Mouse (Mus musculus) hindbrain, embryonic 14.5 days (tissue): ENCODE measurements around the gene Nr1h2. TPM values are rescaled to one million over a fixed set of nuclear protein-coding genes. Genes with fewer than 3 reads are reported as not detected.

ENCODE experiments used
- ATAC-seq: fragments of 200-750 bp; cut with Nextera tagmentation; 2 replicates; pipeline ENCODE4 v1.8.0; 2017; ENCODE audit warnings: moderate number of reproducible peaks, mild to moderate bottlenecking, moderate TSS enrichment, moderate library complexity; ENCODE audit not compliant: low FRiP score
- DNase-seq: peaks from one replicate; pipeline ENCODE4 v3.0.0-alpha.2; 2015; ENCODE audit warnings: low spot score
- H3K27ac ChIP-seq: fragments of 300-500 bp; sonication (generic); 2 replicates; pipeline ENCODE4 v1.5.1; 2014; ENCODE audit warnings: mild to moderate bottlenecking, moderate library complexity
- H3K27me3 ChIP-seq: fragments of 300-500 bp; sonication (generic); 2 replicates; pipeline ENCODE4 v1.6.1; 2014; ENCODE audit warnings: mild to moderate bottlenecking, low read length, mixed read lengths; ENCODE audit not compliant: control insufficient read depth, insufficient read depth
- H3K36me3 ChIP-seq: fragments of 300-500 bp; sonication (generic); replicated peaks from 2 replicates; pipeline ENCODE4 v1.6.1; 2014; ENCODE audit not compliant: control insufficient read depth, insufficient read depth
- H3K4me1 ChIP-seq: fragments of 300-500 bp; sonication (generic); replicated peaks from 2 replicates; pipeline ENCODE4 v1.6.1; 2014; ENCODE audit warnings: antibody characterized with exemption, low read length, mixed read lengths; ENCODE audit not compliant: control insufficient read depth, insufficient read depth
- H3K4me2 ChIP-seq: fragments of 300-500 bp; sonication (generic); replicated peaks from 2 replicates; pipeline ENCODE4 v1.6.1; 2014; ENCODE audit warnings: mild to moderate bottlenecking, moderate library complexity
- H3K4me3 ChIP-seq: fragments of 300-500 bp; sonication (generic); replicated peaks from 2 replicates; pipeline ENCODE4 v1.5.1; 2014; ENCODE audit warnings: mild to moderate bottlenecking, low read length
- H3K9ac ChIP-seq: fragments of 300-500 bp; sonication (generic); 2 replicates; pipeline ENCODE4 v1.6.1; 2014
- H3K9me3 ChIP-seq: fragments of 300-500 bp; sonication (generic); 2 replicates; pipeline ENCODE4 v1.6.1; 2016; ENCODE audit warnings: low read length; ENCODE audit not compliant: control insufficient read depth
- WGBS: fragments of 180-500 bp; shearing (Covaris S2); extraction: QIAGEN DNeasy Blood & Tissue Kit; methylation state at CpG from one replicate; pipeline ENCODE4 v1.1.7; 2014; 5-methylcytosine and 5-hydroxymethylcytosine counted together
- polyA plus RNA-seq: library from polyadenylated mRNA; unstranded; fragments of >200 nt; fragmentation: Nextera tagmentation; extraction: Ambion mirVana; gene quantifications from 2 replicates; pipeline ENCODE4 v1.2.1, GENCODE M21; 2014

The Nr1h2 gene
- polyA plus RNA-seq, 1 experiment from 2014 or later, result 53.6 TPM

- H3K4me1 ChIP-seq, result peaks cover 47% of the 10 kb centered on the region
- 9% methylated on average over 12 of the region's 12 CpGs for WGBS
- no peak for DNase-seq
These were observed 34.6 kb upstream of the Nr1h2 start for GRCm38 (mm10) chr7:44588338-44588737.

GRCm38 (mm10) chr7:44587676-44588075, 33.9 kb upstream of the Nr1h2 start:
- H3K4me2 ChIP-seq, result peak overlapping the region; percentile 87
- peak overlapping the region; percentile 59 for H3K9ac ChIP-seq
- no peak overlapping the region for H3K27ac ChIP-seq
- DNase-seq (no peak), ATAC-seq (no peak)
- no peaks in the 10 kb centered on the region for H3K9me3 ChIP-seq
- H3K36me3 ChIP-seq, result no peaks in the 10 kb centered on the region
- 47% methylated on average over 6 of the region's 6 CpGs for WGBS
- peaks cover 11% of the 10 kb centered on the region for H3K27me3 ChIP-seq
- H3K4me3 ChIP-seq, result peak overlapping the region; percentile 63
- H3K4me1 ChIP-seq, result peaks cover 40% of the 10 kb centered on the region

More at GRCm38 (mm10) chr7:44588338-44588737, 34.6 kb upstream of the Nr1h2 start:
- Histone ChIP-seq H3K9me3 (no peaks in the 10 kb centered on the region), H3K9ac (peak overlapping the region; percentile 63), H3K36me3 (no peaks in the 10 kb centered on the region), H3K4me2 (peak overlapping the region; percentile 87), H3K27me3 (peaks cover 17% of the 10 kb centered on the region), H3K4me3 (peak overlapping the region; percentile 63), H3K27ac (peak overlapping the region; percentile 58; the same call in 1 of the 2 replicates)
- ATAC-seq, result no peak

- Histone ChIP-seq H3K4me3 (peak overlapping the region; percentile 63), H3K4me1 (peaks cover 33% of the 10 kb centered on the region), H3K27ac (no peak overlapping the region), H3K27me3 (peaks cover 3% of the 10 kb centered on the region; the same call in 1 of the 2 replicates), H3K36me3 (no peaks in the 10 kb centered on the region), H3K9ac (peak overlapping the region; percentile 59), H3K9me3 (no peaks in the 10 kb centered on the region), H3K4me2 (peak overlapping the region; percentile 87)
- DNase-seq (no peak), ATAC-seq (peak; percentile 31)
- WGBS, result 1% methylated on average over 18 of the region's 18 CpGs
These were observed 33.2 kb upstream of the Nr1h2 start for GRCm38 (mm10) chr7:44586930-44587329.

GRCm38 (mm10) chr7:44586518-44586917, 32.8 kb upstream of the Nr1h2 start:
- 11% methylated on average over 19 of the region's 19 CpGs for WGBS
- no peaks in the 10 kb centered on the region for H3K27me3 ChIP-seq
- peak overlapping the region; percentile 63 for H3K4me3 ChIP-seq
- DNase-seq (peak; percentile 80), ATAC-seq (no peak)
- peak overlapping the region; percentile 51; the same call in 1 of the 2 replicates for H3K27ac ChIP-seq
- H3K9ac ChIP-seq, result peak overlapping the region; percentile 59
- H3K4me2 ChIP-seq, result peak overlapping the region; percentile 87
- no peaks in the 10 kb centered on the region for H3K9me3 ChIP-seq
- H3K4me1 ChIP-seq, result peaks cover 29% of the 10 kb centered on the region
- no peaks in the 10 kb centered on the region for H3K36me3 ChIP-seq

- no peak overlapping the region for H3K9ac ChIP-seq
- H3K36me3 ChIP-seq, result no peaks in the 10 kb centered on the region
- ATAC-seq (no peak), DNase-seq (no peak)
- peaks cover 24% of the 10 kb centered on the region for H3K4me1 ChIP-seq
- WGBS, result 97% methylated on average over 6 of the region's 6 CpGs
- no peak overlapping the region for H3K4me3 ChIP-seq
- H3K4me2 ChIP-seq, result no peak overlapping the region
- no peak overlapping the region for H3K27ac ChIP-seq
- H3K27me3 ChIP-seq, result no peaks in the 10 kb centered on the region
- H3K9me3 ChIP-seq, result no peaks in the 10 kb centered on the region
These were observed 31.9 kb upstream of the Nr1h2 start for GRCm38 (mm10) chr7:44585606-44586005.

- no peak overlapping the region for H3K4me2 ChIP-seq
- WGBS, result 89% methylated on average over 6 of the region's 6 CpGs
- DNase-seq (no peak), ATAC-seq (no peak)
- no peak overlapping the region for H3K4me3 ChIP-seq
- H3K9me3 ChIP-seq, result no peaks in the 10 kb centered on the region
- no peak overlapping the region for H3K9ac ChIP-seq
- H3K27ac ChIP-seq, result no peak overlapping the region
- H3K27me3 ChIP-seq, result no peaks in the 10 kb centered on the region
- H3K4me1 ChIP-seq, result peaks cover 23% of the 10 kb centered on the region
- no peaks in the 10 kb centered on the region for H3K36me3 ChIP-seq
These were observed 31.2 kb upstream of the Nr1h2 start for GRCm38 (mm10) chr7:44584921-44585320.

- Histone ChIP-seq H3K4me2 (no peak overlapping the region), H3K27me3 (no peaks in the 10 kb centered on the region), H3K4me3 (no peak overlapping the region), H3K4me1 (peaks cover 18% of the 10 kb centered on the region; the same call in 1 of the 2 replicates), H3K9me3 (no peaks in the 10 kb centered on the region), H3K9ac (no peak overlapping the region), H3K27ac (no peak overlapping the region), H3K36me3 (no peaks in the 10 kb centered on the region)
- no peak for ATAC-seq
- no peak for DNase-seq
- 86% methylated on average over 4 of the region's 4 CpGs for WGBS
These were observed 30.6 kb upstream of the Nr1h2 start for GRCm38 (mm10) chr7:44584265-44584804.

- Histone ChIP-seq H3K4me3 (no peak overlapping the region), H3K4me1 (peaks cover 12% of the 10 kb centered on the region; the same call in 1 of the 2 replicates), H3K27me3 (no peaks in the 10 kb centered on the region), H3K9ac (no peak overlapping the region), H3K36me3 (no peaks in the 10 kb centered on the region), H3K27ac (no peak overlapping the region), H3K4me2 (no peak overlapping the region), H3K9me3 (no peaks in the 10 kb centered on the region)
- no peak for ATAC-seq
- DNase-seq, result no peak
- 86% methylated on average over 1 of the region's 1 CpGs for WGBS
These were observed 29.4 kb upstream of the Nr1h2 start for GRCm38 (mm10) chr7:44583146-44583545.

GRCm38 (mm10) chr7:44582709-44583108, 29.0 kb upstream of the Nr1h2 start:
- no peak overlapping the region for H3K9ac ChIP-seq
- H3K4me2 ChIP-seq, result no peak overlapping the region
- no peaks in the 10 kb centered on the region for H3K27me3 ChIP-seq
- no peak overlapping the region for H3K4me3 ChIP-seq
- DNase-seq, result no peak
- H3K27ac ChIP-seq, result no peak overlapping the region
- H3K36me3 ChIP-seq, result no peaks in the 10 kb centered on the region
- H3K9me3 ChIP-seq, result no peaks in the 10 kb centered on the region
- ATAC-seq, result no peak
- WGBS, result 84% methylated on average over 5 of the region's 5 CpGs
- H3K4me1 ChIP-seq, result peaks cover 8% of the 10 kb centered on the region; the same call in 1 of the 2 replicates

- no peaks in the 10 kb centered on the region for H3K9me3 ChIP-seq
- WGBS, result 82% methylated on average over 6 of the region's 6 CpGs
- no peak for DNase-seq
- H3K27ac ChIP-seq, result no peak overlapping the region
- no peak overlapping the region for H3K4me3 ChIP-seq
- H3K27me3 ChIP-seq, result no peaks in the 10 kb centered on the region
- no peak overlapping the region for H3K4me2 ChIP-seq
- ATAC-seq, result no peak
- no peak overlapping the region for H3K9ac ChIP-seq
- no peaks in the 10 kb centered on the region for H3K4me1 ChIP-seq
- H3K36me3 ChIP-seq, result no peaks in the 10 kb centered on the region
These were observed 27.9 kb upstream of the Nr1h2 start for GRCm38 (mm10) chr7:44581637-44582036.
